Mouse (Mus musculus): Measurements from ENCODE around the gene Eno2.

Gene Eno2

DNA sequence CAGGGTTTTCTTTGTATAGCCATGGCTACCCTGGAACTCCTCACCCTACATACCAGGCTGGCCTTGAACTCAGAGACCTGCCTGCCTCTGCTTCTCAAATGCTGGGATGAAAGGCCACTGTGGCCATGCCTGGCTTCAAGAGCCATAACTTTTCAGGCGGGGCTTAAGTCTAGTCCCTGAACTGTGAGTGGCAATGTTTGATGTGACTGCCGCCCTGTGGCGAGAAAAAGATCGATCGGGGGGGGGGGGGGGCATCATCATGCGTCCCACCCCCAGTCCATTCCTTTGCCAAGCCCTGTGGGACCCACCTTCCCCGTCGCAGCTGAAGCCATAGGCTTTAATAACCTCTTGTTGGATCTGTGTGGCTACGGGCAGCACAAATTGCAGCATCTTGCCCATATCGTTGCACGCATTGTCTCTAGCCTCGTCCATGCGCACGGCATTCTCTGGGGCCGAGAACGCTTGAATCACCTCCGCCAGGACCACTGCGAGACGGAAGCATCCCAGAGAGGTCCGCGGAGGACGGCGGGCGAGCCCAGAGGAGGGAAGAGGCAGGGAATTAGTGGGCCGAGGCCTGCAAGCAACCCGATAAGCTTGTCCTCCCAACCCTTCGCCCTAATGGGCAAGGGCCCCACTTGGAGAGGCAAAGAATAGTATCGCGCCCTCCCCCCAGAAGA lies 29.1 kb downstream of the Eno2 start:
- DNase-seq (ENCODE audit: low spot score), result peak; percentile 38

GRCm38 (mm10) chr6:124739231-124739796 lies 30.2 kb downstream of the Eno2 start:
- no peak for DNase-seq (ENCODE audit: low spot score)

DNA sequence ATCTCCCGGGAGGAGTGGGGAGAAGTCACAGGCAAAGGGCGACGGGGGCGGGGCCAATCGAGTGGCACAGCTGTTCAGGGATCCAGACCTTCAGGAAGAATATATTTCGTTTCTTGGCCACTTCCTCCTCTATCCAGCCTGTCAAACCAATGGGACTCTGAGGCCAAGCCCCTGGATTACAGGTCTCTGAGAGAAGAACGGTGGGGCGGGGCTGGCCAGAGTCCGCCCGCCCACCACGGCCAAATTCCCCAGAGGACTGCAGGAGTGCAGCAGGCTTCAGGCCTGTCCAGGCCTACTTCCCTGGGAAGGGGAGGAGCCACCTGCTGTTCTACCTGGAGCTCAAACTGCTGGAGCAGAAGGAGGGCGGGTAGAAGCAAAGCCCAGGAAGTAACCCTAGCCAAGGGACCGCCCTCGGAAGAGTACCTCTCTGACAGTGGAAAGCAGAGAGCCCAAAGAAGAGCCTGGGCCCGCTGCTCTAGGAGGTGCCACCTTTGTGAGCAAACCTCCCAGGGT lies 30.9 kb downstream of the Eno2 start, which contains the start of gene Ptpn6:
Gene Ptpn6, minus strand, starts transcription at position 204 of the 513 bp plus-strand sequence.
- peak; percentile 86 for DNase-seq (ENCODE audit: low spot score)

- no peak for DNase-seq (ENCODE audit: low spot score)
These were observed 32.4 kb downstream of the Eno2 start for GRCm38 (mm10) chr6:124737040-124737439.

DNA sequence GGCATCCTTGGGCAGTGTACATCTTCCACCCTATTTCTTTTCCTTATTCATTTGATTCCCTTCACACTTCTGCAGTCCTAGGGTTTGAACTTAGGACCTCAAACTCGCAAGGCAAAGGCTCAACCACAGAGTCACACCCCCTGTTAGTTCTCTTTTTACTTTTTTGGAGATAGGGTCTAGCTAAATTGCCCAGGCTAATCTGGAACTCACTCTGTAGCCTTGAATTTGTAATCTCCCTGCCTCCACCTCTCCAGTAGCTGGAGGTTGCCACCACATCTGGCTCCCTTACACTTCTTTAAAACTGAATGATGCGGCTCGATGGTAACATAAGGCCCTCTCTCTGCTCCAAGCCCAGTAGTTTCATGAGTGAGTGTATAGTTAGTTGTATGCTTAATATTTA lies 35.1 kb downstream of the Eno2 start:
- no peak for DNase-seq (ENCODE audit: low spot score)

DNA sequence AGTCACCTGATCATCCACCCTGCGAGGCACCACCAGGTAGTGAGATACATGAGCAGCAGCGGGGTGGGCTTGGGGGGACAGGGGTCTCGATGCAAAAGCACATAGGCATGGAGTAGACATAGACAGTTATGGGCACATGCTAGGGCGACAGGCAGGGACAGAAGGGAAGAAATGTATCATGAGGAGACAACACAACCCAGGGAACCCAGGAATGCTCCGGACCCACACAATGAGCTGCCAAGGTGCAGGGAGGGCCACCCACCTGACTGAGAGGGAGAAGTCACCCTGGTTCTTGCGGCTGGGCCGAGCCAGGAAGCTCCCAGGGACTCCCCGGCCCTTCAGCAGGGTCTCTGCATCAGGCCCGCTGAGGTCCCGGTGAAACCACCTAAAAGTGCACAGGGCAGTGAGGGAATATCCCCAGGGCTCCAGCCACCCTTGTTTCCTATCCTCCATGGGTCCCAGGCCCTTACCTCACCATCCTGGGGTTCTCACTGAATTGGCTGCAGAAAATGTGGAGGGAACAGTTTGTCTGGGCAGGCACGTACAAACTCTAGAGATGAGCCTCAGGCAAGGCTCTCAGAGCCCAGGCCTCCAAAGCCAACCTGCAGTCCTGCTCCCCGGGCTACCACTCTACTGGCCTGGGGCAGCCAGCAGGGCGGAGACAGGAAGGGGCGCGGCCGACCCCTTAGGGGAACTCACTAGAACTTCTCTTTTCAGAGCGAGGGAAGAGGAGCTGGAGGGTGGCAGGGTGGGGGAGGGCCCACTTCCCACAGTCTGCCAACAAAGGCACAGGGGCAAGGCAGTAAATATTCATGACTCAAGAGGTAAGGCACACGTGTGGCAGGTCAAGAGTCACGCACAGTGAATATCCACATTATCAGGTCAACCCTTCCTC lies 36.8 kb downstream of the Eno2 start:
- DNase-seq (ENCODE audit: low spot score), result peak; percentile 32

DNA sequence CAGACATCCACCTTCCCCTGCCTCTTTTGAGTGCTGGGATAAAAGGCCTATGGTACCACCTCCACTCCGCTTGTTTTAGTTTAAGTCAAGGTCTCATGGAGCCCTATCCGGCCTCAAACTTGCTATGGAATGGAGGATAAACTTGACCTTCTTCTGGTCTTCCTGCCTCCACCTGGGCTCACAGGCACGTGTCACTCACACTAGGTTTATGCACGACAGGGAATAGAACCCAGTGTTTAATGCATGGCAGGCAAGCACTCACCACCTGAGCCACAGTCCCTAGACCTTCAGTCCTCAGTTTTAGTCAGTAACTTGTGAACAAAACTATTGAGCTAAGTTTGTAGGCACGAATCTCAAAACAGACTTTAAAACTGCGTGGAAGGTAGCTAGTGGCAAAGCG lies 38.4 kb downstream of the Eno2 start:
- no peak for DNase-seq (ENCODE audit: low spot score)

DNA sequence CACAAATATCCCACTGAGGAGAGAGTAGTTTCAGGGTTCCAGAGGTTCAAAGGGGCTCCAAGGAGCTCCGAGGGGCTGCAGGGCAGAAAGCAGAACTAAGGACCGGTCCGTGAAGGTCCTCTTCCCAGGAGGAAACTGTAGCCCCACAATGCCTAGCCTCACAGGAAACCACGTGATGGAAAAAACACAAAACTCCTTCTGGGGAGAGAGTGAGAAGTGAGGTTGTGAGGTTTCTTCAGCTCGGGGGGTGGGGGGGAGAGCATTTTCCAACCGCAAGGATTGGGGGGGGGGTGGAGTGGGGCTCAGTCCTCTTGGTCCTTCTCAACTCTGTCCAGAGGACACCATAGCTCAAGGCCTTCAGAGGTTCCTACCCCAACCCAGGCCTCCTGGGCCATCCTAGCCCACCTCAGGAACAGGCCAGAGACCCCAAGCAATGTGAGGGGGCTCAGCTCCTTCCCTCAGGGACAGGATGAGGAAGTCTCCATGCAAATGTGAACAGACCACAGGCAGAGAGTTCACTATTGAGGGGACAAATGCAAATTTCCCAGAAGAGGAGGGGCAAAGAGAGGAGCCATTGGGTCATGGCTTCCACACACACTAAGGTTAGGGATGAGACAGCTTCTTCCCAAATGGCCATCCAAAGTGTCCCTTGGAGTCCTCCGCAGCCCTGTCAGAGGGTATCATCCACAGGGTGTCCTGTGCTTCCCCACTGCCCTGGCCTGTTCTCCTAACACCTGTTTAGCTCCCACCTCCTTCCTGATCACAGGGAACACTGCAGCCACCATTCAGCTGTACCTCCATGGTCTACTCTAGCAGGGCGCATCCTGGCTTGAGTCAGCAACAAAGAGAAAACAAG lies 39.4 kb downstream of the Eno2 start:
- DNase-seq (ENCODE audit: low spot score), result no peak

- DNase-seq (ENCODE audit: low spot score), result no peak
These were observed 40.9 kb downstream of the Eno2 start for GRCm38 (mm10) chr6:124728621-124729020.

DNA sequence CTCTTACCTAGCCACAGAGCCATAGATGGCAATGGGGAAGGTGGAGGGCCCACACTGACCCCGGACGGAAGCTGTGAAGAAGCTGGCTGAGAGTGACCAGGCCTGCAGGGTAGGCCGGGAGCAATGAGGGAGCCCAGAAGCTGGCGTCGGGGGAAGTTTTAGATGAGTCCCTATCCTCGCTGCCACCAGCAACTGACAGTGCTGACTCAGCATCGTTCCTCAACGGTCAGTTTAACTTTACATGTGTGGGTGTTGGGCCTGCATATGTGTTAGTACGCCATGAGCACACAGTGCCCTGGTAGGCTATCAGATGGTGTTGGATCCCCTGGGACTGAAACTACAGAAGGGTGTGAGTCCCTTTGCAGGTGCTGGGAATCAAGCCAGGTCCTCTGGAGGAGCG lies 45.0 kb downstream of the Eno2 start:
- no peak for DNase-seq (ENCODE audit: low spot score)

DNA sequence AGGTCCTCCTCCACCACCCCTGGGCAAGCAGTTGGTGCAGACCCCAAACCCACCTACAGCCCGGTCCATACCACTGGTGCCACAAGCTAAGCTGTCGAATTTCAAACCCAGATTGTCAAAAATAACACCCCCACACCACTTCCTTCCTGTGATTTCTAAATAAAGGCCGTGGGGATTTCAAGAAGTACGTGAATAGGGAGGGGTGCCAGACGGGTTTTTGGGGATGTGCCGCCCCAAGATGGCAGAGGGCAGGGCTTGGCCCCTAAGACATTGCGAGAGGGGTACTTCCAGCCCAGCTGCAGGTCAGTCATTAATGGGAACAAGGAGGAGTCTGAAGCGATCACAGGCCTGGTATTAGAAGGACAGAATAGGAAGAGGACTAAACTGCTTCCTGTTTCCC lies 45.9 kb downstream of the Eno2 start:
- no peak for DNase-seq (ENCODE audit: low spot score)

DNA sequence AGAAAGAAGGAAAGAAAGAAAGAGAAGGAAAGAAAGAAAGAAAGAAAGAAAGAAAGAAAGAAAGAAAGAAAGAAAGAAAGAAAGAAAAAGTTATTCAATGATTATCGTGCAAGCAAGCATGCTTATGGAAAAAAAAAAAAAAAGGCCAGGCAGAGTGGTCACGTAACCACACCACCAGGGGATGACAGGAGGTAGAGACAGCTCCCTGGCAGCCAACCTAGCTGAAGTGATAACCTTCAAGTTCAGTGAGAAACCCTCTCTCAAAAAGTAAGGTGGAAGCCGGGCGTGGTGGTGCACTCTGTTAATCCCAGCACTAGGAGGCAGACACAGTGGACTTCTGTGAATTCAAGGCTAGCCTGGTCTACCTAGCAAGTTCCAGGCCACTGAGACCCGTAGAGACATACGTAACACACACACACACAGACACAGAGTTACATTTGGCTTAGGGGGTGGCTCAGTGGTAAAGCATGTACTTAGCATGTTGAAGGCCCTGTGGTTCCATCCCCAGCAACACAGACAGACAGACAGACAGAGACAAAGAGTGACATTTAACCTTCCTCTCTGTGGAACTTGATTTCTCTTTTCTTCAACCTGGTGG lies 46.5 kb downstream of the Eno2 start:
- no peak for DNase-seq (ENCODE audit: low spot score)

DNA sequence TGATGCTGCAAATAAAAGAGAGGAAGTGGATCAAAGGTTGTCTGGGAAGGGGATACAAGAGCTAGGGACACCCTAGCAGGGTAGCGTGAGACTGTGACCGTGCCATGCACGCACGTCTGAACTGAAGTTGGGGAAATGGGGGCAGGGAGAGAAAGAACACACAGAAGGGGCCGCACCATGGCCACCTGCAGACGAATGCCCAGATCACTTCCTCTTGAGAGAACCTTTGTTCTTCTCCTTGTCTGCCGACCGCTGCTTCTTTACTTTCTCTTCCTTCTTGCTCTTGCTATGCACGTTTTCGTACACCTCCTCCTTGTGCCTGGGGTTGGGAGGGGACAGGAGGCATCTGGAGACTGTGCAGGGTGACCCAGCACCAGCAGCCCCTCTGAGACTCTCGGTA lies 48.6 kb downstream of the Eno2 start:
- no peak for DNase-seq (ENCODE audit: low spot score)

GRCm38 (mm10) chr6:124719354-124719978 lies 50.0 kb downstream of the Eno2 start:
- peak; percentile 43 for DNase-seq (ENCODE audit: low spot score)

GRCm38 (mm10) chr6:124718703-124719102 lies 50.8 kb downstream of the Eno2 start:
- DNase-seq (ENCODE audit: low spot score), result peak; percentile 92

- DNase-seq (ENCODE audit: low spot score), result no peak
These were observed 51.5 kb downstream of the Eno2 start for GRCm38 (mm10) chr6:124717968-124718367.

DNA sequence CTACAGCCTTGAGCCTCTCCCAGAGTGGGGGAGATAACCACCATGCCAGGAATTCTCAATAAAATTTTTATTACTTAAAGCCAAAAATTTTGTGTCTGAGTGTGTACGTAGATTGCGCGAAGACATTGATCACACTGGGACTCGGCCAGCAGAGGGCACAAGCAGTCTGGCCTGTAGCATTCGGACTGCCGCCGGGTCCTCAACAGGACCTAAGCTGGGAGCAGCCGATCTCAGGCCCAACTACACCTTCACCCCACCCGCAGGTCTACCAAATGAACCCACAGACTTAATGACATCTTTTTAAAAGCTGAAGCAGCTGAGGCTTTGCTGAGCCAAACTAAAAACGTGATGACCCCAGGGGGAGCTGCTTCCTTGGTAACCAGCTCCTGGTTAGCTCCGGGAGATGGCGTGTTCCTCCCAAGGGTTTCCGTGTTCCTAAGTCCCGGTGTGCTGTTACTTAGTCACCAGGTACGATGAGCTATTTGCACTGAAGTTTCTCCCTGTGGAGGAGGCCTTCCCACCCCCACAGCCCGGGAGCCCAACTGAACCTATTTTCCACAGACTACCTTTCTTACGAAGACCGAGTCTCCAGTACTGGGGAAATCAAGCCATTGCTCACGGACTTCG lies 52.5 kb downstream of the Eno2 start:
- DNase-seq (ENCODE audit: low spot score), result peak; percentile 64

- no peak for DNase-seq (ENCODE audit: low spot score)
These were observed 56.6 kb downstream of the Eno2 start for GRCm38 (mm10) chr6:124712918-124713317.

DNA sequence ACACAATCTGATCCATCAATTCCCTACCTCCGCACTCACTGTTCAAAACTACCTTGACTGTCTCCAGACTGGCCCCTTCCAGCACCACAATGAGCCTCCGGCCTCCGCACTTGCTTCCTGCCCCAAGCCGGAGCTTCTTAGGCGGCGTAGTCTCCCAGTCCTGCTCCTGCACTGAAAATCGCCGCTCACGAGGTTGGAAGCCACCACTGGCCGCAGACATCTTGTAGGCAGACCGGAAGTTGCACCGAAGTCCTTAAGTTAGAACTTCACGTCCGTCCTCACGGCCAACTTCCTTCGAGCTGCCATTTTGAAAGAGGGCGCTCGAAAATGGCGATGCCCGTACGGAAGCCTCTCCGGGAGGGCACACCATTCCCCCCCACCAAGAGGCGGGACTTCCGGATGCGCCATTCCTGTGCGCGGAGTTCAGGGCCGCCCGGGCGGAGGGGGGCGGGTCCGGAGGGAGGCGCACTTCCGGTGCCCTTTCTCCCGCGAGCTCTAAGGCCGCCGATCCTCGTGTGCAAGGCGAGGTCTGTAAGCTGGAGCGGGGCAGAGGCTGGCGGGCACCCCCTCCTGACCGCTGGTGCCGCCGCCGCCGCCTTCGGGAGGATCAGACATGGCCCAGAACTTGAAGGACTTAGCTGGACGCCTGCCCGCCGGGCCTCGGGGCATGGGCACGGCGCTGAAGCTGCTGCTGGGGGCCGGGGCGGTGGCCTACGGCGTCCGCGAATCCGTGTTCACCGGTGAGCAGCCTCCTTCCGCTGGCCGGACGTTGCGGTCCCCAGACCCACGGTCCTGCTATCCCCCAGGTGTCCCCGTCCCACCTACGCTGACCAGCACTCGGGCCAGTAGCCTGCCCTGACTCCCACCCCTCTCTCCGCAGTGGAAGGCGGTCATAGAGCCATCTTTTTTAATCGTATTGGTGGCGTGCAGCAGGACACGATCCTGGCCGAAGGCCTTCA lies 57.4 kb downstream of the Eno2 start, which contains the start of the genes Emg1 and Phb2:
Gene Emg1, minus strand, starts transcription at position 355 of the 959 bp plus-strand sequence.
Gene Phb2, plus strand, starts transcription at position 513 of the 959 bp plus-strand sequence.
- DNase-seq (ENCODE audit: low spot score), result peak; percentile 99
